Mouse (Mus musculus) stomach, postnatal 0 days (tissue): Measurements from ENCODE around the gene Zfyve21. TPM values are rescaled to one million over a fixed set of nuclear protein-coding genes. Genes with fewer than 3 reads are reported as not detected.

Experiments
- ATAC-seq: fragments of 200-750 bp; cut with Nextera tagmentation; 2 replicates; pipeline ENCODE4 v1.8.0; 2017; ENCODE audit not compliant: low FRiP score, low TSS enrichment
- DNase-seq: peaks from one replicate; pipeline ENCODE4 v3.0.0-alpha.2; 2016; ENCODE audit warnings: low spot score
- H3K27ac ChIP-seq: fragments of 300-500 bp; sonication (generic); replicated peaks from 2 replicates; pipeline ENCODE4 v1.5.1; 2014; ENCODE audit warnings: mild to moderate bottlenecking, control low read depth
- H3K27me3 ChIP-seq: fragments of 300-500 bp; sonication (generic); 2 replicates; pipeline ENCODE4 v1.6.1; 2014; ENCODE audit warnings: low read length; ENCODE audit not compliant: control insufficient read depth, insufficient read depth
- H3K36me3 ChIP-seq: fragments of 300-500 bp; sonication (generic); 2 replicates; pipeline ENCODE4 v1.6.1; 2014; ENCODE audit warnings: low read length, mixed read lengths; ENCODE audit not compliant: control insufficient read depth, insufficient read depth
- H3K4me1 ChIP-seq: fragments of 300-500 bp; sonication (generic); replicated peaks from 2 replicates; pipeline ENCODE4 v1.6.1; 2014; ENCODE audit warnings: antibody characterized with exemption; ENCODE audit not compliant: control insufficient read depth, insufficient read depth
- H3K4me2 ChIP-seq: fragments of 300-500 bp; sonication (generic); replicated peaks from 2 replicates; pipeline ENCODE4 v1.6.1; 2014; ENCODE audit warnings: low read depth, mild to moderate bottlenecking, control low read depth, moderate library complexity
- H3K4me3 ChIP-seq: fragments of 300-500 bp; sonication (generic); 2 replicates; pipeline ENCODE4 v1.5.1; 2014; ENCODE audit warnings: low read depth, low read length, control low read depth
- H3K9ac ChIP-seq: fragments of 300-500 bp; sonication (generic); 2 replicates; pipeline ENCODE4 v1.6.1; 2014; ENCODE audit warnings: mild to moderate bottlenecking, low read length, control low read depth, mixed read lengths
- H3K9me3 ChIP-seq: fragments of 300-500 bp; sonication (generic); 2 replicates; pipeline ENCODE4 v1.6.1; 2016; ENCODE audit warnings: low read length; ENCODE audit not compliant: control insufficient read depth
- CTCF ChIP-seq: IDR thresholded peaks from 2 replicates; pipeline ENCODE4 v1.5.1; 2016; ENCODE audit warnings: antibody characterized with exemption, low read depth, mild to moderate bottlenecking, moderate library complexity
- EP300 ChIP-seq: optimal IDR thresholded peaks from 2 replicates; pipeline ENCODE3; 2016; ENCODE audit warnings: antibody characterized with exemption
- WGBS: fragments of 180-500 bp; shearing (Covaris S2); extraction: QIAGEN DNeasy Blood & Tissue Kit; methylation state at CpG from one replicate; pipeline ENCODE4 v1.1.7; 2014; 5-methylcytosine and 5-hydroxymethylcytosine counted together
- polyA plus RNA-seq: library from polyadenylated mRNA; unstranded; fragments of >200 nt; fragmentation: Nextera tagmentation; extraction: Ambion mirVana; gene quantifications from 2 replicates; pipeline ENCODE4 v1.2.1, GENCODE M21; 2015

The Zfyve21 gene
- 72.0 and 72.4 TPM in 2 replicates for polyA plus RNA-seq

DNA sequence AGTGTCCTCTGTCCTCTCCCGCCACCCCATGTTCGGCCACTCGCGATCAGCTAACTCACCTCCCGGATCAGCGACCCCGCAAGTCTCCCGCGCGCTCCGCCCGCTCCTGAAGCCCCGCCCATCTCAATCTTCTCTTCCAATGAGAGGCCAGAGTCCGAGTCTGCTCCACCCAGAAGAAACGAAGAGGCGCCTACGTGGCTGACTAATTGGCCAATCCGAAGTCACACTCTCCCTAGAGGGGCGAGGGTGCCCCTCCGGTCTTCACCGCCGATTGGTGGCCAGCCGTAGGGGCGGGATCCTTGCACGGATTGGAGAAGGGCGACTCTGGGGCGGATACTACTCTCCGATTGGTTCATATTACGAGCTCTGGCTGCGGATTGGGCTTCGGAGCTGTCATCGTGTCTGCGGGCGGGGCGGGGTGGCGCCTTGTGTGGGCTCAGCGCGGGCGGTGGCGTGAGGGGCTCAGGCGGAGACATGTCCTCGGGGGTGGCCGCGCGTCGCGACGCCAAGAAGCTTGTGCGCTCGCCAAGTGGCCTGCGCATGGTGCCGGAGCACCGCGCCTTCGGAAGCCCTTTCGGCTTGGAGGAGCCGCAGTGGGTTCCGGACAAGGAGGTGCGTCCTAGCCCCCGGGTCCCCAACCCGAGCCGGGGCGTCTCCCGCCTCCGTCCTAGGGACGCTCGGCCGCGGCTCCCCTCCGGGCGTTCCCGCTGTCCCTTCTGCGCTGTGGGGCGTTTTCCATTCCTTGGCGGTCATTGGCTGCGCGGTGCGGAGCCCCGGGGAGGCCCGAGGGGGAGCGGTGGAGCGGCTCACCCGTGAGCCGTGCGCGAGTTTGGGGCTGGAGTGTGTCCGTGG is at the start of gene Zfyve21, which contains the start of gene Xrcc3:
Gene Zfyve21, plus strand, starts transcription at position 405 of the 852 bp plus-strand sequence.
Gene Xrcc3, minus strand, starts transcription at position 108 of the 852 bp plus-strand sequence.
- ATAC-seq: peak; percentile 97

DNA sequence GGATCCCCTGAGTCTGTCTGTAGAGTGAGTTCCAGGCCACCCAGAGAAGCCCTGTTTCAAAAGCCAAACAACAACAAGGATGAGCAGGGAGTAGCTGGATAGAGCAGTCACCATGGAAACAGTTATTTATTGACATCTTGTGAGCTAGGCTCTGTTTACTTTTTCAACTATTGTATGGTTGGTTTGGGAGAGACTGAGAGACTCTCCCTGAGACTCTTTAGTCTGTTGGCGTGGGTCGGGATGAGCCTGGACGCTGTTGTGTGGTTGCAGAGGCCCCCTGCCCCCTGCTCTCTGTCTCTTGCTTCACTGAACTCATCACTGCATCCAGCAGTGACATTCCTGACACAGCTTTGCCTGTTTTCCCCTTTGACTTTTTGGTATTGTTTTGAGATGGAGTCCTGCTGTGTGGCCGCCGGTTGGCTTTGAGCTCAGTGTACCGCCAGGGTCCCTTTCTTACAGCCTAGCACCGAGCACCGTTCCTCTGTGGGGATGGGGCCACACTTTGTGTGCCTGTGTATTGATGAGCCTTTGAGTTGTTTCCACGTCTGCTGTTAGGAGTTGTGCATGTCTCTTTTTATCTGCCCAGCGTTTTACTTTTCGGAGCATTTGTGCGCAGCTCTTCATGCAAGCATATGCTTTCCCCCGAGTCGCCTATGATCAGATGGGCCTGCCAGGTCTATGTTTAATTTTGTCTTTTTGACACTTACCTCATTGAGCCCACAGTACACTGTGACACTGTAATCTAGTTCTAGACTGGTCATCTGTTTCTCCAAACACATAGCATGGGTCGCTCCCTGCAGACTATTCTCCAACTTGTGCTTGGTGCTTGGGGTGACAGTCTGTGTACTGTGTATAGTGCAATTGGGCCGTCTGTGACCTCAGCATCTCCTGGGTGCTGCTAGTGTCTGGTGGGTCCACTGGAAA is 47.4 kb upstream of the Zfyve21 start:
- Histone ChIP-seq H3K27ac (peak overlapping the region; percentile 69), H3K9ac (no peak overlapping the region), H3K9me3 (no peaks in the 10 kb centered on the region), H3K36me3 (no peaks in the 10 kb centered on the region), H3K4me3 (no peak overlapping the region), H3K27me3 (no peaks in the 10 kb centered on the region), H3K4me2 (0 out of 2 replicates have a peak overlapping the region, but pooled peaks have one; percentile 1), H3K4me1 (no peaks in the 10 kb centered on the region)
- TF ChIP-seq CTCF (no peak), EP300 (no peak)
- DNase-seq (no peak), ATAC-seq (no peak)
- 64% methylated on average over 16 of the region's 16 CpGs for WGBS

More for the DNA sequence above, at the start of gene Zfyve21, which contains the start of gene Xrcc3:
- Histone ChIP-seq H3K4me1 (peaks cover 8% of the 10 kb centered on the region), H3K4me3 (peak within 1 kb of the TSS; percentile 88), H3K27ac (peak within 1 kb of the TSS; percentile 95), H3K36me3 (no peaks in the 10 kb centered on the region), H3K27me3 (no peaks in the 10 kb centered on the region), H3K4me2 (peak within 1 kb of the TSS; percentile 82), H3K9ac (peak within 1 kb of the TSS; percentile 83), H3K9me3 (no peaks in the 10 kb centered on the region)
- peak; percentile 98 for DNase-seq
- TF ChIP-seq CTCF (0 out of 2 replicates have a peak, but pooled peaks have one; percentile 5), EP300 (peak; percentile 66)
- WGBS: under 1% methylated on average over 87 of the region's 87 CpGs

DNA sequence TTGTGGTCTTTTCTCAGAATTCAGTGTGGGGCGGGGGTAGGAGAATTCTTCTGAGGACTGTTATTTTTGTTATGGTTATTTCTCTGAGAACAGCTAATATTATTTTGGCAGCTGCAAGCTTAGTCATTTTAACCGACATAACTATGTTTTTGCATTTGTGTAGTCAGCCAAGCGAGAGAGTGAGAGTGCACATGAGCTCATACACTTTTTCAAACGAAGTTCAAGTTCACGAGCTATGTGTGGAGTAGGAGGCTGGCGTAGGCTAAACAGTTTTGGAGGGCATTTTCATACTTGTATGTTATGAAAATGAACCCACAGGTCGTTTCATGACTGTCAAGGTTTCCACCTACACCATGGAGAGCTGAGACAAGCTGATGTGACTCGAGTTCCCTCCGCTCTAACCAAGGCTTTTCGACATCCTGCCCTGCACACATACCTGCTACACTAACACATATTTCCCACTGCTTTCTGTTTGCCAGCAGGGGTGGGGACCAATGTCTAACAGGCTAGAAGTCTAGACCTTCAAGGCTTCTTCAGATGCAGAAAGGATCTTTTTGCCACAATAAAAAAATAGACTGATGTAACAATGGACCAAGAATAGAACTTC is 45.5 kb upstream of the Zfyve21 start:
- Histone ChIP-seq H3K4me2 (no peak overlapping the region), H3K4me1 (no peaks in the 10 kb centered on the region), H3K27me3 (no peaks in the 10 kb centered on the region), H3K27ac (peak overlapping the region; percentile 53; the same call in 1 of the 2 replicates), H3K9ac (no peak overlapping the region), H3K4me3 (no peak overlapping the region), H3K9me3 (no peaks in the 10 kb centered on the region), H3K36me3 (peaks cover 5% of the 10 kb centered on the region; the same call in 1 of the 2 replicates)
- ATAC-seq: no peak
- WGBS: 68% methylated on average over 10 of the region's 10 CpGs
- DNase-seq: no peak
- TF ChIP-seq EP300 (no peak), CTCF (no peak)

DNA sequence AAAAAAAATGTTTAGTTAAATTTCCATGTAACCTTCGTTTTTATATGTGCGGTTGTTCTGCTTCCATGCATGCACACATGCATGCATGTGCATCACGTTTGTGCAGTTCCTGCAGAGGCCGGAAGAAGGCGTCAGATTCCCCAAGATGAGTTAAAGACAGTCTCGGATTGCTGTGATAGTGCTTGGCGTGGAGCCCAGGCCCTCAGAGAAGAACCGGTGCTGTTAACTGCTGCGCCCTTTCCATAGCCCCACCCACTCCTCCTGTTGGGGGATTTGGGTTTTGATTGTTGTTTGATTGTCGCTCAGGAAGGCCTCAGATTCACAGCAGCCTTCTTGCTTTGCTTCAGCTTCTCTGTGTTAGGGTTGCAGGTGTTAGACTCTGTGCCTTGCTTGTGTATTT is 44.7 kb upstream of the Zfyve21 start:
- Histone ChIP-seq H3K27me3 (no peaks in the 10 kb centered on the region), H3K4me3 (no peak overlapping the region), H3K4me2 (no peak overlapping the region), H3K36me3 (peaks cover 9% of the 10 kb centered on the region), H3K9ac (no peak overlapping the region), H3K9me3 (no peaks in the 10 kb centered on the region), H3K4me1 (no peaks in the 10 kb centered on the region), H3K27ac (peak overlapping the region; percentile 61)
- peak; percentile 62; the same call in 1 of the 2 replicates for ATAC-seq
- DNase-seq: peak; percentile 52
- WGBS: 20% methylated on average over 10 of the region's 10 CpGs
- peak; percentile 65 for TF ChIP-seq CTCF
- no peak for TF ChIP-seq EP300

DNA sequence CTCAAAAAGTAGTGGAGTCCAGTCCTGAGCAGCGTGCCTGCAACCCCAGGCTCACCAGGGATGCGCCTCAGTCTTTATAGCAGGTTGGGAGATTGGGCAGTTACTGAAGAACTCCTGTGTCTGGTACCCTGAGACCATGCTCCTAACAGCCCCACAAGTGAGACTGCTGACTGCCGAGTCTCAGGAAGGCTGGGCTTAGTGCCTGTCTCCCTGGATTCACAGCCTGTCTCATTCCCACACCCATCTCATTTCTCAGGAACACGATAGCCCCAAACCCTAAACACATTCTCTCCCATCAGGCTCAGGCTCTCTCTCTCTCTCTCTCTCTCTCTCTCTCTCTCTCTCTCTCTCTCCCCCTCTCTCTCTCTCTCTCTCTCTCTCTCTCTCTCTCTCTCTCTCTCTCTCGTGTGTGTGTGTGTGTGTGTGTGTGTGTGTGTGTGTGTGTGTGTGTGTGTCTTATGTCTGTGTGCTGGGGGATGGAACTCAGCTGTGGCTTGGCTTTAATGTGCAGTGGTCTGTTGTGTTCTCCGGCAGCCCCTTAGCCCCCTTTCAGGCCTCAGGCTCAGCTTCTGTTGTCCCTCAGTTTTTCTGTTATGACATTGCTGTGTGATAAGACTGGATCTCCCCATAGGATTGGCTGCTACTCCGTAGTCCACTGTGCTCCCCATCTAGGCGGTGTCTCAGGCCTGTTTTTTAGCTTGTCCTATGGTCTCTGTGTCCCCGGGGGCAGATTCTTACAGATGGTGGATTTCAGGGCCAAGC is 44.0 kb upstream of the Zfyve21 start:
- no peak for DNase-seq
- TF ChIP-seq CTCF (no peak), EP300 (no peak)
- Histone ChIP-seq H3K9me3 (no peaks in the 10 kb centered on the region), H3K4me3 (no peak overlapping the region), H3K36me3 (peaks cover 14% of the 10 kb centered on the region), H3K4me1 (no peaks in the 10 kb centered on the region), H3K9ac (no peak overlapping the region), H3K27me3 (no peaks in the 10 kb centered on the region), H3K4me2 (no peak overlapping the region), H3K27ac (peak overlapping the region; percentile 61)
- no peak for ATAC-seq
- WGBS: 53% methylated on average over 9 of the region's 9 CpGs
